Mouse (Mus musculus) heart, embryonic 10.5 days (tissue): ENCODE measurements at regions not wholly inside any gene's neighbourhood (a gene's known extent, or its start where the extent isn't known, plus 50 kb on each side); places are given as distances from the start of the nearest gene placed in this dataset.

Experiments used
- DNase-seq: peaks from one replicate; pipeline ENCODE4 v3.0.0-alpha.2; 2017; ENCODE audit warnings: low spot score
- H3K27ac ChIP-seq: fragments of 300-500 bp; sonication (generic); 2 replicates; pipeline ENCODE4 v1.5.1; 2016; ENCODE audit warnings: mild to moderate bottlenecking
- H3K27me3 ChIP-seq: fragments of 300-500 bp; sonication (generic); 2 replicates; pipeline ENCODE4 v1.6.1; 2016; ENCODE audit warnings: mild to moderate bottlenecking; ENCODE audit not compliant: poor library complexity, insufficient read depth, severe bottlenecking
- H3K36me3 ChIP-seq: fragments of 300-500 bp; sonication (generic); 2 replicates; pipeline ENCODE4 v1.6.1; 2016; ENCODE audit warnings: mild to moderate bottlenecking, moderate library complexity
- H3K4me1 ChIP-seq: fragments of 300-500 bp; sonication (generic); 2 replicates; pipeline ENCODE4 v1.6.1; 2016; ENCODE audit warnings: mild to moderate bottlenecking
- H3K4me3 ChIP-seq: fragments of 300-500 bp; sonication (generic); 2 replicates; pipeline ENCODE4 v1.5.1; 2016; ENCODE audit warnings: mild to moderate bottlenecking, moderate library complexity
- H3K9me3 ChIP-seq: fragments of 300-500 bp; sonication (generic); 2 replicates; pipeline ENCODE4 v1.6.1; 2016; ENCODE audit warnings: mild to moderate bottlenecking, moderate library complexity
- WGBS: fragments of 180-500 bp; shearing (Covaris S2); methylation state at CpG from one replicate; pipeline ENCODE4 v1.1.7; 2016; 5-methylcytosine and 5-hydroxymethylcytosine counted together

- H3K27me3 ChIP-seq: no peaks in the 10 kb centered on the region
- H3K4me1 ChIP-seq: no peaks in the 10 kb centered on the region
- no peaks in the 10 kb centered on the region for H3K36me3 ChIP-seq
- no peaks in the 10 kb centered on the region for H3K9me3 ChIP-seq
- 89% methylated on average over 1 of the region's 1 CpGs for WGBS
- H3K27ac ChIP-seq: no peak overlapping the region
- DNase-seq: no peak
- no peak overlapping the region for H3K4me3 ChIP-seq
Measured at GRCm38 (mm10) chr15:56979353-56979752, 498.1 kb downstream of the Slc22a22 start.

GRCm38 (mm10) chr15:56975446-56976433, 501.7 kb downstream of the Slc22a22 start:
- Histone ChIP-seq H3K4me3 (no peak overlapping the region), H3K27me3 (no peaks in the 10 kb centered on the region), H3K9me3 (no peaks in the 10 kb centered on the region), H3K36me3 (no peaks in the 10 kb centered on the region), H3K27ac (no peak overlapping the region), H3K4me1 (no peaks in the 10 kb centered on the region)
- DNase-seq: no peak
- 78% methylated on average over 4 of the region's 4 CpGs for WGBS

DNA sequence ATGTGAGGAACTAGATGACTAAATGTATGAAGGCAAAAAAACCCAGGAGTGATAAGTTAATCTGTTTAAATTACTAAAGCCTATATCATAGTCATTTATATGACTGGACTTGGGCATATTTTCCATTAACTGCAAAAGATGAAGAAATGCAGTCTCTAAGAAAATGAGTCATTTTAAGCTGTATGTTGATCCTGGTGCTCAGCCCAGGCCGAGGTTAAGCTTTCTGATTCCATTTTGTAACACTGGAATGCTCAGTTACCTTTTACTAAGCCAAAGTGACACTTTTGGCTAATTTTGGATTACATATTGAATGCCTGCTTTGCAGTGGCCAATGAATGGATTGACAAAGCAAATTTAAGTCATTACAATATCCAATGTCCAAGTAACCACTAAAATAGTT, 507.3 kb downstream of the Slc22a22 start:
- no peak overlapping the region for H3K4me3 ChIP-seq
- DNase-seq: no peak
- H3K27ac ChIP-seq: no peak overlapping the region
- no peaks in the 10 kb centered on the region for H3K9me3 ChIP-seq
- H3K27me3 ChIP-seq: no peaks in the 10 kb centered on the region
- no peaks in the 10 kb centered on the region for H3K4me1 ChIP-seq
- WGBS: 71% methylated on average over 1 of the region's 1 CpGs
- no peaks in the 10 kb centered on the region for H3K36me3 ChIP-seq

DNA sequence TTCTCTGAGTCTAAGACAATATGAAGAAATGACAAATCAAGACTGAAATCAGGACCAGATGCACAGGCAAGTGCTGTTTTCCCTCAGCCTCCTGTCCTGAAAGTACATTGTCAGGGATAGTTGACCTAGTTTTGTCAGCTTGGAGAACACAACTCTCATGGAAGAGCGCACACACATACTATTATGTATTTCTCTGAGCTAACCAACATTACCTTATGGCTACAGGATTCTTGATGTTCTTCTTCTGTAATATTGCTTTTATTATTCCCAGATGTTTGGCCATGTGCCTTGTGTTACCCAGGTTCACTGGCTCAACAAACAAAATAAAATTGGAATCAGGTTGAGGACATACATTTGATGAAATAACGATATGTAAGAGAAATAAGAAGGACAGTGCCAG, 521.1 kb downstream of the Slc22a22 start:
- no peaks in the 10 kb centered on the region for H3K9me3 ChIP-seq
- 87% methylated on average over 2 of the region's 2 CpGs for WGBS
- no peak overlapping the region for H3K4me3 ChIP-seq
- H3K36me3 ChIP-seq: no peaks in the 10 kb centered on the region
- H3K27ac ChIP-seq: no peak overlapping the region
- no peak for DNase-seq
- no peaks in the 10 kb centered on the region for H3K4me1 ChIP-seq
- no peaks in the 10 kb centered on the region for H3K27me3 ChIP-seq

DNA sequence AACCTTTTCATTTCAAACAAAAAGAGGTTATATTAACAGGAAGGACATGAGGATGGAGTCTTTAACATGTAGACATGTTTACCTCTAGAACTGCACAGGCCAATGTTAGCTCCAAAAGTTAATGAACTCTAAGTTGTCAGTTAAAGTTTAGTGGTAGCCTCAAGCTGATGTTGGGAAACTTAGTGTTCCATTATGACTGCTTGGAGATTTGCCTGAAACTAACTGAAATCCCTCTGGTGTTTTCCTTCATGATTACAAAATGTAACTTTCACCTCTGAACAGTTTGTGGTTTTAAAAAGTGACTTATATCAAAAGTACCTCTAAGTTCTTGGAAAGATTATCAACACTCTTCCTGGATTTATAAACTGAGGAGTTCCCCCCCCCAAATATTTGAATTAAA, 525.2 kb downstream of the Slc22a22 start:
- Histone ChIP-seq H3K4me3 (no peak overlapping the region), H3K36me3 (no peaks in the 10 kb centered on the region), H3K27me3 (no peaks in the 10 kb centered on the region), H3K27ac (no peak overlapping the region), H3K4me1 (no peaks in the 10 kb centered on the region), H3K9me3 (no peaks in the 10 kb centered on the region)
- DNase-seq: no peak

DNA sequence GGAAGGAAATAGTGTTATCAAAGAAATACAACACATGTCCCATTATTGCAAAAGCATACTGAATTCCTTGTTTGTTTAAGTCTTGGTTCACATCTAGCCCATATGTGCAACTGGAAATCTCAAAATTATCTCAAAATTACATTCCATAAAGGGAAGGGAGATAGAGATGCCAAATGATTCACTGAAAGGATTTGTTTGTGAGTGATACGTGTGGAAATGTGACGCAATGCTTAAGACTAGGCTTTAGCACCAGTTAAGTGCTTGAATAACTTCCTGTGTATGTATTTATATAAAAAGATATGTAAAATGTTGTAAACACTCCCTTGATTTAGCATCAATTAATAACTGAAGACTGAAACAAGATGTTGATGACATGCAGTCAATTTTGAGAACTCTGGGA, 526.6 kb downstream of the Slc22a22 start:
- no peak overlapping the region for H3K27ac ChIP-seq
- H3K9me3 ChIP-seq: no peaks in the 10 kb centered on the region
- H3K36me3 ChIP-seq: no peaks in the 10 kb centered on the region
- DNase-seq: no peak
- H3K4me1 ChIP-seq: no peaks in the 10 kb centered on the region
- WGBS: 78% methylated on average over 2 of the region's 2 CpGs
- H3K4me3 ChIP-seq: no peak overlapping the region
- no peaks in the 10 kb centered on the region for H3K27me3 ChIP-seq

- no peak for DNase-seq
- H3K9me3 ChIP-seq: no peaks in the 10 kb centered on the region
- H3K27ac ChIP-seq: no peak overlapping the region
- H3K27me3 ChIP-seq: no peaks in the 10 kb centered on the region
- no peaks in the 10 kb centered on the region for H3K4me1 ChIP-seq
- no peaks in the 10 kb centered on the region for H3K36me3 ChIP-seq
- WGBS: 89% methylated on average over 1 of the region's 1 CpGs
- no peak overlapping the region for H3K4me3 ChIP-seq
Measured at GRCm38 (mm10) chr15:56940891-56941290, 536.5 kb downstream of the Slc22a22 start.

- no peak overlapping the region for H3K27ac ChIP-seq
- DNase-seq: no peak
- H3K27me3 ChIP-seq: no peaks in the 10 kb centered on the region
- H3K9me3 ChIP-seq: no peaks in the 10 kb centered on the region
- H3K4me1 ChIP-seq: no peaks in the 10 kb centered on the region
- no peaks in the 10 kb centered on the region for H3K36me3 ChIP-seq
- no peak overlapping the region for H3K4me3 ChIP-seq
Measured at GRCm38 (mm10) chr15:56896553-56896952, 580.9 kb downstream of the Slc22a22 start.

DNA sequence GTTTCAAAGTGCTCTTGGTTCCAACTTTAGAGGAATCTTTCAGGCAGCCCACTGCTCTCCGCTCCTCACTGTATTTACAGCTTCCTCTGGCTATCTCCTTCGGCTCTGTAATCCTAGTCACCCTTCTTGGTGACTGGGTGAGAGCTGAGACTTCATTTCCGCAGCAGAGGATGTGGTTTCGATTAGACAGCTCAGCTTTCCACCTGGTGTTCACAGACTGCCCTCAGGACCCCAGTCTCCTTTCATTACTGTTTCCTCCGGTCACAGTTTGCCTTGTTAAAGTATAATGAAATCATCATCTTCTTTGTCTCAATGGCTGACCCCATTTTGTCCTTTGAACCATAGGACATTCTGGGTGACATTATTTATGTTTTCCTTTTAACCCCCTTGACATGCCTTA, 595.9 kb downstream of the Slc22a22 start:
- DNase-seq: no peak
- Histone ChIP-seq H3K4me1 (no peaks in the 10 kb centered on the region), H3K27ac (no peak overlapping the region), H3K27me3 (no peaks in the 10 kb centered on the region), H3K36me3 (no peaks in the 10 kb centered on the region), H3K9me3 (no peaks in the 10 kb centered on the region), H3K4me3 (no peak overlapping the region)
- WGBS: 62% methylated on average over 5 of the region's 5 CpGs

GRCm38 (mm10) chr15:56865879-56866278, 611.5 kb downstream of the Slc22a22 start:
- Histone ChIP-seq H3K4me3 (no peak overlapping the region), H3K4me1 (no peaks in the 10 kb centered on the region), H3K27me3 (no peaks in the 10 kb centered on the region), H3K9me3 (no peaks in the 10 kb centered on the region), H3K27ac (no peak overlapping the region), H3K36me3 (no peaks in the 10 kb centered on the region)
- DNase-seq: no peak
- WGBS: 81% methylated on average over 6 of the region's 6 CpGs

- no peaks in the 10 kb centered on the region for H3K4me1 ChIP-seq
- no peaks in the 10 kb centered on the region for H3K36me3 ChIP-seq
- no peaks in the 10 kb centered on the region for H3K9me3 ChIP-seq
- 30% methylated on average over 4 of the region's 4 CpGs for WGBS
- H3K27ac ChIP-seq: no peak overlapping the region; the same call in 1 of the 2 replicates
- H3K4me3 ChIP-seq: no peak overlapping the region
- H3K27me3 ChIP-seq: no peaks in the 10 kb centered on the region
- DNase-seq: no peak
Measured at GRCm38 (mm10) chr15:56865035-56865804, 612.2 kb downstream of the Slc22a22 start.

- no peak overlapping the region for H3K27ac ChIP-seq
- H3K27me3 ChIP-seq: no peaks in the 10 kb centered on the region
- H3K4me1 ChIP-seq: 0 out of 2 replicates have a peak, but pooled peaks cover 5% of the 10 kb centered on the region
- no peak overlapping the region for H3K4me3 ChIP-seq
- 29% methylated on average over 3 of the region's 4 CpGs for WGBS
- H3K9me3 ChIP-seq: no peaks in the 10 kb centered on the region
- DNase-seq: no peak
- H3K36me3 ChIP-seq: no peaks in the 10 kb centered on the region
Measured at GRCm38 (mm10) chr15:56858627-56859334, 618.6 kb downstream of the Slc22a22 start.

DNA sequence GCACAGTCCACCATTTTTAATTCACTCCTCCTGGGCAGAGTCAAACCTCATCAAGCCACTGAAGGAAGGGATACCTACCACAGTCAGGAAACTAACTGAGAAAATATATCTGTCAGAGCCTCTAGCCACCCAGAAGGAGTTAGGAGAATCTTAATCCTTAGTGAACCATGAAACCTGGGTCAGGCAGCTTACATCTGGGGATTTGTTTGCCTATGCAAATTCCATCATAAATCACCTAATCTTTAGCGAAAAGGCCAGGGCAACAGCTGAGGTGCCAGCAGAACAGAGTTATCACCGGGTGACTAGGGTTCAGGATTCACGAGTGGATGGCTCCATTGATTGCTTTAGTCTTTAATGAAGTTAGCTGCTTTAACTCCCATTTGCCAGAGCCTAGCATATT, 619.3 kb downstream of the Slc22a22 start:
- Histone ChIP-seq H3K36me3 (no peaks in the 10 kb centered on the region), H3K27ac (no peak overlapping the region), H3K4me3 (no peak overlapping the region), H3K9me3 (no peaks in the 10 kb centered on the region), H3K27me3 (no peaks in the 10 kb centered on the region), H3K4me1 (0 out of 2 replicates have a peak, but pooled peaks cover 5% of the 10 kb centered on the region)
- 50% methylated on average over 3 of the region's 3 CpGs for WGBS
- no peak for DNase-seq
